Mouse (Mus musculus) heart, postnatal 36 days (tissue): ENCODE measurements around the gene Nostrin. TPM values are rescaled to one million over a fixed set of nuclear protein-coding genes. Genes with fewer than 3 reads are reported as not detected.

ENCODE experiments used
- DNase-seq, 2 experiments: peaks; one replicate each; pipeline ENCODE4 v3.0.0; 2021 to 2022
- intact Hi-C: fragments of 180-260 bp; cut with DNase I; formaldehyde crosslinking; loops from one replicate; pipeline ENCODE4 v1.15.1; 2025
- total RNA-seq, 2 experiments: library from RNA; stranded (reverse); gene quantifications; 2 replicates each; pipeline ENCODE4 v1.2.3; 2021

Nostrin gene
- total RNA-seq, result 1 to 10 TPM; 4.6 to 5.2 TPM

DNA sequence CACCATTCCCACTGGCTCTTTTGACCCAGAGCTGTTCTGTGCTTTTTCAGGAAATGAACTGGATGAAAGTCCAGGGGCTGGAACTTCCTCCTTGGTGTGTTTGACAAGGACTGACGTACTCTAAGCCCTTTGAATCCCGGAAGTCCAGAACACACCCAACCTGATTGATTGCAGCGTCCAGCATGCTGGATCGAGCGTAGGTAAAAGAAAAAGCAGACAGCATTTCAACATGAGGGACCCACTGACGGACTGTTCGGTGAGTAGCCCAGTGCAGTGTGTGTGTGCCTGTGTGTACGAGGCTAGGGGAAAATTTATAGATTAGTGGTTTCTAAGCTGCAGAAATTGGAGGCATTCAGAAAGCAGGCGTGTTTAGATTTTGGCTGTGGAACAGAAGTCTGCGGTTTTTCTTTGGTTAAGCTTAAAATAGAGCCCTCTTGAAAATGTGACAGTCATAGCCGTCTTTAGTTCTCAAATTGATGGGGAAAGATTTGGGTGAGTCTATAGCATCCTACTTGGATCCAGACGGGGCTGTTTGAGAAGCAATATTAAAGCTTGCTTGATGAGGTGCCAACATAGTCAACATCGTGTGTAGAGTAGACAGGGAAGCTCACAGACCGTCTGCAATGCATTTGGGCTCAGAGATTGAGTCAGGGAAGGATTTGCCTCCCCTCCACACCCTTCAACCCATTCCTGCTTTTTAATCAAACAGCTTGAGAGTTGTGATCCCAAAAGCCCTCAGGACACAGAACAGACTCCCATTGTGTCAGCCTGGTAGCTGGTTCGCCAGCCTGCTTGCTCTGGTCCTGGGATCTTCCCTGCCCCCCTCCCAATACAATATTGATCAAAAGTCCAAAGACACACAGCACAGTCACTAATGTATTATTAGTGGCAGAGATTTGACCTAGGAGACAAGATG is at the start of gene Nostrin:
TSS of gene Nostrin (plus strand) at position 140 of the 916 bp plus-strand sequence.
- intact Hi-C loops, result loop anchor here (2.0 kb wide), 1 partner anchor 21 kb away; no protein-coding TSS in a partner anchor
- DNase-seq, result peak; percentile 25 to 32

DNA sequence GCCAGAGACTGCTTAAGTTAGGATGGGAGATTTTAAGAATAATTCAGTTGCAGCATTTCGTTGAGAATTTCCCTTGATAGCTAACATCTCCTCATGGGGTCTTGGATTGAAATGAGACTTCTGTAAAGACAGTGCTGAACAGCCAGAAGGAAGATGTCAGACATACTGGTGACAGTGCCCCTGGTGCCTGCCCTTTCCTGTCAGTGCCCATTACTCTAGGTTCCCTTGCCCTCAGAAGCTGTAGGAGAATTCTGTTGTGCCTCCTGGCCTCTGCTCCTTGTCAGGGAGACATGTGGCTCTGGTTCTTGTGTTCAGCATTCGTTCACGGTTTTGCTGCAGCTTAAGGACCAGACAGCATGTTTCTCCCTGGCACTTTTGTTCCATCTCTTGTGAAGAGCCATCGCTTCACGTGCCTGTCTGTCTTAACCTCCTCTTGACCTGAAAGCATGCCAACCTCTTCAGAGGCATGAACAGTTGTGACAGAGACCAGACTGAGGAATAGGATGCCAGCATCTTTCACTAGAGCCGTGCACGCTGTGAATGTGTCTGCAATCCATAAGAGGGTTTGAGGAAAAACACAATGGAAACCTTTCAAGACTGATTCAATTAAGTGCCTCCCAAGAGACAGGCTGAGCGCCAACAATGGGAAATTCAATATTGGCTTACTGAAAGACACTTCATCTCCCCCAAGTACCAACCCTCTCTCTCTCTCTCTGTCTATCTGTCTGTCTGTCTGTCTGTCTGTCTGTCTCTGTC is 48.9 kb upstream of the Nostrin start:
- intact Hi-C loops, result no loop called here
- DNase-seq, result no peak

DNA sequence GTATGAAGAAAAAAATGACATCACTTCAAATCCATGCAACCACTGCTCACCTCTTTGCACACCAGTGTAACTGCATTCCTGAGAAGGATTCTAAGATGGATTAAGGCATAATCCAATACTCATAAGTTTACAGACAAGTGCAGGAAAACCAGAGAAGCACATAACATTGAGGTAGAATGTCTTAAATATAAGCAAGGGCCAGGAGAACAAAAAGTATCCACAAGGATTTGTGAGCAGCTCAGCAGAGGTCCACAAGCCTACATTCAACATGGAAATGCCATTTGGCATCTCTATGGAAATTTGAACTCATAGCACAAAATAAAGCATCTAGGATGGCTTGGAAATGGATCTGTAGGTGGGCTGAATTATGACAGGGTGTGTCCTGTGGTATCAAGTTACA is 39.8 kb upstream of the Nostrin start:
- intact Hi-C loops, result no loop called here
- DNase-seq, result no peak

DNA sequence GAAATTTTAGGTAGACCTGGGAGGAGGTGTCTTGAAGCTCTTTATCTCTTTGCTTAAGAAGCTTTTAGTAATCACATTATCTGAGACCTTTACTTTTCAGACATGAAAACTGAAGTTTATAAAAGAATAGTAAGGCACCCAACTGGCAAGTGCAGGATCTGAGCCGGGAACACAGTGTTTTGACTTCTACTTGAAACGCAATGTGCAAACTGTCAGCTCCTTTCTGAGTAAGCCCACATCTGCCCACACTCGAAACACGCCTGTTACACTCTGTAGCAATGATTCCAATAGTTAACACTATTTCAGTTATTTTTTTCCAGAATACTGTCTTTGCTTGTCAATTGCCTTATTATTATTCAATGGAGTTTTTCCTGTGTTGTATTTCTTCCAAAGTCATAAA is 38.8 kb upstream of the Nostrin start:
- intact Hi-C loops, result no loop called here
- DNase-seq, result no peak

DNA sequence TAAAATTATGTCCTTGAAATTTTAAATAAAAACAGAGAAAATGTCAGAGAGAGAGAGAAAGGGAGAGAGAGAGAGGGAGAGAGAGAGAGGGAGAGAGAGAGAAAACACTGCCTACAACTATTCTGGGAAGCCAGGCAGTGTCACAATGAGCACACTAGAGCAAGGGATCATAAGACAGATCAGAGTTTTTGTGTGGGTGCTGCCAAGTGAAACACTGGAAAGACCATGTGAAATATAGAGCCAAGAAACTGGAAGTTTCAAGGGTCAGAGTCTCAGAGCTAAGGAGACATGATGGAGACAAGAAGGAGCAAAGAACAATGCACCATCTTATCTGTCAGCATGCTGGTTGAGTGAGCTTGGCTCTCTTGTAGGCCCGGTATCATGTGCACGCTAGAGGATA is 38.1 kb upstream of the Nostrin start:
- DNase-seq, result no peak
- intact Hi-C loops, result no loop called here

DNA sequence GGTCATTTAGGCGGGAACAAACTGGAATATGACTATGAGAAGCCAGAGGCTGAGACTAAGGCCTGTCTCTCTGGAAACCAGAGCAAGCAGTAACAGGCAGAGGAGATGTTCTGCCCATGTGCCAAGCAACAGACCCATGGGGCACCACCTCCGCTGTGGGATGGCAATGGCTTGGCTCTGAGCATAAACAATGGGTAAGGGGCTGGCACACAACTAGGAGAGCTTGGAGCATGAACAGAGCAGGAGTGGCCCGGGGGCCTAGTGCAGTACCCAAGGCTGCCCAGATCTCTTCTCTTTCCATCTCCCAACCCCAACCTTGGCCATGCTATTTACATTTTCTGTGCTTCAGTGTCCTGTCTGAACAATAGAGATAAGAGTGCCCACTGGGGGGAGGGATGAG is 36.9 kb upstream of the Nostrin start:
- intact Hi-C loops, result no loop called here
- DNase-seq, result no peak

DNA sequence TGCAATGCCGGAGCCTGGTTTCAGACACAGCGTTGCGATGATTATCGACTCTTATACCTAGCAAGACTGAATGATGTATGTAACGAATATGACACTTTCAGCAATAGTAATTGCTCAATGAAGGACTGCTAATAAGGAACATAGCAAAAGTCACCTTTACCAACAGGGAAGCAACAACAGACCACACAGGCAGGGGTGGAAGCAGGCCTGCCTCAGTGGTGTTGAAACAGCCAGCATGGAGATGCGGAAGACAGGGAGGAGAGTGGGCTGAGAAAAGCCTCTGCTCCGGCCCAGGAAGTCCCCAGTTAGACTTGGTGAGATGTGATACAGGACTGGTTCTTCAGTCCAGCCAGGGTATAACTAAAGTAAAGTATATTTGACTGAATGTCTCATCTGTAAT is 36.5 kb upstream of the Nostrin start:
- no peak for DNase-seq
- intact Hi-C loops, result no loop called here

DNA sequence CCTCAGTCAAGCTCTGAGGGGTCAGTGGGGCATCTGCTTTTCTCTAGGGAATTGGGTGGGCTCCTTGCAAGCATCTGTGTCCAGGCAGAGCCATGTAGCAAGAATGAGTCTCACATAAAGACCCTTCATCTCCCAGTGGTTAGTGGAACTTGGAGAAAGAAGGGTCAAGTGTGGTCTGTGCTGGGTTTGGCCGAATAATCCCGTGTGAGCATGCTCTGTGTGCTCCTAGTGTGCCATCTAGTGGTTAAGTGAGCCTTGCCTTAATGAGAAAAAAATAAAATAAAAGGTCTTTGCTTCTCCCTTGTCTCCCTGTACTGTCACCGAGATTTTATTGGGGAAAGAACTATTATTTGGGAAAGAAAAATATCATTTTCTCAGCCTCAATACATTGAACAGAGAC is 34.9 kb upstream of the Nostrin start:
- DNase-seq, result peak; percentile 28 to 39

DNA sequence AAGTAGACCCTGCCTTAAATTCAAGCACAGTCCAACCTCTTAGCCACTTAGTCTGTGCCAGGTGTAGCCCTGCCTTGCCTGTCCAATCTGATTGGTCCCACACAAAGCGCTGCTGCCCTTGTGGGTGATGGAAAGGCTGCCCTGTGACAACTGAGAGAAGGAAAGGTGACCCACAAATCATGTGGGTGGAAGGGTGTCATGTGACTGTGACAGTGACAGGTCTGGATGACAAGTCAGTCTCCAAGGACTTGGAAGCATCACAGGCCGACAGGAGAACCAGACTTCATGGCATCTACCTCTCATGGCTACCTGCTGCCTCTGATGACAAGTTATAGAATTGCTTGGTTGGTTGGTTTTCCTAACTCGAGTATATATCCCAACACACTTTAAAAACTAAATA is 32.1 kb upstream of the Nostrin start:
- intact Hi-C loops, result loop anchor here (5.0 kb wide), 2 partner anchors 51 to 541 kb away; no protein-coding TSS in a partner anchor
- DNase-seq, result no peak

More for the DNA sequence above, 34.9 kb upstream of the Nostrin start:
- intact Hi-C loops, result loop anchor here (1.0 to 5.0 kb wide), 3 partner anchors 48 to 538 kb away; no protein-coding TSS in a partner anchor

DNA sequence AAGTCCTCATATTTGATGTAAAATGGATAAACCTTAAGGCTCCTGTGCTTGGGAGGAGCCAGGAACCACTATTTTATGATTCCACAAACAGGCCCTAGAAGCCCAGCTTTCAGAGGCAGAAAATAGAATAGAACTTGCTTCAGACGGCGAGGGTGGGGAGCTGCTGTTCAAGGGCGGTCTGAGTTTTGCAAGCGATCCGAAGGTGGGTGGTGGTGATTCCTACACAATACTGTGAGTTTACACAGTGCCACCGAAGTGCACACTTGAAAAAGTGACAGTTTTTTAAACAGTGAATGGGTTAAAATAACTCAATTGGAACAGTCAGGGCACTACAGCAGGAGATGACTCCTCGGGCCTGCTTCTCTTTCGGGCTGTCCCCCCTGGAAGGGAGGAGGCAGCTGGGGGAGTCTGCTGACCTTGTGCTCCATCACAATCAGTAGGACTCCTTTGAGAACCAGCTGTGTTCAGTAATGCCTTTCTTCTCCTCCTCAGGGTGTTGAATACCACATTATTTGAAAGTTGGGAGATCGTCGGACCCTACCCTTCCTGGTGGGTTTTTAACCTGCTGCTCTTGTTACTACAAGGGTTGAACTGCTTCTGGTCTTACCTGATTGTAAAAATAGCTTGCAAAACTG is 31.0 kb upstream of the Nostrin start:
- no peak for DNase-seq
- intact Hi-C loops, result loop anchor here (5.0 kb wide), 2 partner anchors 52 to 542 kb away; no protein-coding TSS in a partner anchor

DNA sequence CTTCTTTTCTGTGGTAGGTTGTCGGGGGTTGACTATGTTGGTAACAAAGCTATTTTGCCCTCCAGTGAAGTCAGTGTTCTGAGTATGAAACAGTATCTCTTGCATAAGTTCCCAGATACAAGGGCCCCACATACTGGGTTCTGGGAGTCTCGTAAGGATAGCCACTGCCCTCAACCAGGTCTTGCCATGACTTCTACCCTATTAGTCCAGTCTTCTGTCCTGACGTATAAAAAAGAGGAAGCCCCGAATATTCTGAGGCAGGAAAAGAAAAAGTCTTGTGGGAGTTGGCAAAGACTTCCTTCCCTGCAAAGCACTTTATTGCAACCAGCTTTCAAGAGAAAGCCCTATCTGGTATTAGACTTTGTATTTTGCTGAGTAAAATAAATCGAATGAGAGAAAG is 26.4 kb upstream of the Nostrin start:
- DNase-seq, result no peak
- intact Hi-C loops, result no loop called here

DNA sequence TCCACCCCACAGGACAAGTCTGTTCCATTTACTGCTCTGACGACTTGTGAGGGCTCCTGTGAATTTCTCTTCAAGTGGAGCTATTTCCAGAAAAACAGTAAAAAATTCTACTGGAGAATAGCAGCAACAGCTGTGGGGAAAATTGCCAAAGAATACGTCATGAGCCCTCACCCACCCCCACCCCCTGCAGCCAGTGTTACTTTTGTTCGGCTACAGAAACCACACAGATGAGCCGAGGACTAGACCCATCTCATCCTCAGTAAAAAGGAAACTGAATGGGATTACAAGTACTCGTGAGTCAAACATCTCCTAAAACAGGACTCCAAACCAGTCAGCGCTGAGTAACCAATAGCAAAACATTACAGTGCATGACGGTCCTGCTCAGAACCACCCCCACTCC is 25.9 kb upstream of the Nostrin start:
- intact Hi-C loops, result loop anchor here (5.0 kb wide), 1 partner anchor 93 kb away; no protein-coding TSS in a partner anchor
- DNase-seq, result no peak

DNA sequence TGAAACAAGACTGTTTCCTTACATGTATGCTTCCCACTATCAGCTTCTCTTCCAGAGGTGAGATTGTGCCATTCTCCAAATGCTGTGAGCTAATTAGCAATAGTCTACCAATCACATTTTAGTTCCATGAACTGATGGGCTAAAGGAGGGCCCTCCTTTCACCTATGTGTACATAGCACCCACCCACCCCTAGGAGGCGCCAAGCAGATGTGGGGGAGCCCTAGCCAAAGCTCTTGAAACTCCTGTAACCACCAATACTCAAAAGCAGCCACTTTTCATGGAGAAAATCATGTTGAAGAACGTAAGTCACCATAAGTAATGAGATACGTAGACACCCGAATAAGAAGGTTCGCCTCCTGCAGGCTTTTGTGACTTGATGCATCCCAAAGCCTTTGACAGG is 23.0 kb upstream of the Nostrin start:
- intact Hi-C loops, result loop anchor here (5.0 kb wide), 1 partner anchor 90 kb away; no protein-coding TSS in a partner anchor
- DNase-seq, result no peak

DNA sequence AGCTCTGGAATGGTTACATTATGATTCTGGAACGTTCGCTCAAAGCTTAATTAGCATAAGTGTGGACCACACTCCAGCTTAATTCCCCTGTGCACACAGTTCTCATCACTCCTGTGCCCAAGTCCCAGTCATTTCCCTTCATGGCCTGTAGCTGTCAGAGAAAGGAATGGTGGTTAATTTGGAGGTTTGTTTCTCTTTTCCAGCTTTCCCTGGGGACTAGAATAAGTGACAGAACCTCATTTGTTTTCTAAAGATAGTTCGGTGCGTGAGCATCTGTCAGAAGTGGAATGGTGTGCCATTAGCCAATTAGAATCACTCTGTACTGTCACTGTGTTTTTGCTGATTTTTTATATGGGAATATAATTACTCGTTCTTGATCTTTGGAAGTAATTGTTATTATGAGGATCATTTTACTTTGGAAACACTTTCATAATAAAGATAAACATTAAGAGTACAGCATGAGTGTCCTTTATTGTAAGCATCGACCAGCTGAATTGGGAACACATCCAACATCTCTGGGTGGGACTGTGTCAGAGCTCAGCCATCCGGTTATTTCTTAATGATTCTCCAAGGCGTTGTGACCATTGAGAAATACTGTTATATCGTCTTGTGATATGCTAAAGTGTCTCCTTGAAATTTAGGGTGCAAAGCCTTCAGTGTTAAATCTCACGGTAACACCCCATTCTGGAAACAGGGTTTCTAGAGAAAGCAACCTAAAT is 21.6 kb upstream of the Nostrin start:
- no peak for DNase-seq

DNA sequence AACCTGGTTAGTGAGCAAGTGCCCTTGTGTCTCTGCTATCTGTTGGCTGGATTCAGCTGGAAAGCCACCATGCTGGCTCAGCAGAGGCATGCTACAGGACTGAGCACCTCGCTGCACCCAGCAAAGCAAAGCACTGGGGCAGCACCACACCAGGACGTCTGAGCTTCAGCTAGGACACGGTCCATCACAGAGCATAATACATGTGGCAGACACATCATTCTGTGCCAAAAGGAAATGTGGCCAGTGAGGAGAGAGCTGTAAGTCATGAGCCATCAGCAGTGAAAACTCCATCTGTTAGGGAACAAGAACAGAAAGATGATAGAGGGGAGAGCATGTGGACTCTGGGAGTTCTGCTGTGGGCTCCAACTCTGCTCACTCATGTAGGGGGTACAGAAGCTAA is 19.7 kb upstream of the Nostrin start:
- intact Hi-C loops, result loop anchor here (2.0 kb wide), 1 partner anchor 21 kb away; no protein-coding TSS in a partner anchor
- DNase-seq, result no peak

More for the DNA sequence above, 21.6 kb upstream of the Nostrin start:
- intact Hi-C loops, result loop anchor here (2.0 to 5.0 kb wide), 2 partner anchors 23 to 88 kb away; no protein-coding TSS in a partner anchor

DNA sequence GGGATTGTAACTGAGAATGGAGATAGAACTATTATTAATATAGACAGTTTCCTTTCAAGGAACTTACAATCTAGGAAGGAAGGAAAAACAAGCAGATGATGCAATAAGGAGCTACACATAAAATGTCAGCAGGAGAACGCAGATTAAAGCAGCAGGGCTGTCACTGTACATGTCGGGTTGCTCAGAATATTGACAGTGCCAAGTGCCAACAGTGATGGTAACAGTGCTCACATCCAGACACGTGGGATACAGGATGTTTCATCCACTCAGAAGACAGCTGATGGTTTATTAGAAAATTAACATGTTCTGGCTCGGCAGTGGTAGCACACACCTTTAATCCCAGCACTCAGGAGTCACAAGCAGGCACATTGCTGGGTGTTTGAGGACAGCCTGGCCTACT is 18.8 kb upstream of the Nostrin start:
- intact Hi-C loops, result no loop called here
- no peak for DNase-seq

DNA sequence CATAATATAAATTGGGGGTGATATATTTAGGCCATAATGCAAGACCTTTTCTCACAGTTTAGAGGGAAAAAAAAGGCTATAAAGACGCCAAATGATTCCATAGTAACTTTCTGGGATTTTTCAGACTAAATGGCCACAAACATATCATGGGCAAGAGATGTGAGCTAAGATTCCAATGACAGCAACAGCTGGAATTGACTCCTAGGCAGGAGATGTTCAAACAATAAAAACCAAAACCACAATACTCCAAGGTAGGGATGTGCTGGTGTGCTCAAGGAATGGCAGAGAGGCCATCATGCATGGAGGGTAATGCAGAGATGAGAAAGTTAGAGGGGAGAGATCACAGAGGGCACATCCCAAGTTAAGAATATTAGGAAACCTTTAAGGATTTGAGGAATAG is 16.6 kb upstream of the Nostrin start:
- intact Hi-C loops, result no loop called here
- DNase-seq, result no peak

DNA sequence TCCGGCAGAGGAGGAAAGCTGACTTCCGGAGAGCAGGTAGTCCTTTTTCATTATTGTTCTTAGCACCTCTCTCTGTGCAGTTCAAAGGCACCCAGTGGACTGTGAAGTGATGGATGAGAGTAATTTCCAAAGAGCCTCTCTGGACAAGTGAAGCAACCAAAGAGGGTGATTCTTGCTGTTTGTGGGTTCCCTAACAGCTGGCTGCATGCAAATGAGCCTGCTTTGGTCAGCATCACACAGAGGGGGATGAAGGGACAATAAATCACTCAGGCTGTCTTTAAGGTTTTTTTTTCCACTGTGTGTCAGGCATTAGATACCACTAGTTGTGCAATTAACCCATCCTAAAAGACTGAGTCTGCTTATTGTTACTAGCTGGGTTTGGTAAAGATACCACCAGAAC is 15.9 kb upstream of the Nostrin start:
- intact Hi-C loops, result no loop called here
- DNase-seq, result no peak

DNA sequence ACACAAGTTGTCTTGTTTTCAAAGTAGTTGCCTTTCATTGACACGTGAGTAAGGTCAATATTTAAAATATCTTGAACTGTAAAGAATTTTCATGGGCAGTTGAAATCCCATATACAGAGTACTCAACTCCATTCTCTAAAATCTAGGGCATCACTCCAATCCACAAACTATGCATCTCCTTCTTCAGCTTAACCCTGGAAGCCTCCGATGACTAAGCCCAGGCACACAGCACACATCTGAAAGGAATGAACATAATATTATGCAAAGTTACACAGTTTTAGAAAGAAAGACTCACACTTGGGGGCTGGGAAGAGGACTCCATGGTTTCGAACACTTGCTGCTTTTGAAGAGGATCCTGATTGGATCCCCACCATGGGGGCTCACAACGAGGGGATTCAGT is 13.9 kb upstream of the Nostrin start:
- intact Hi-C loops, result no loop called here
- no peak for DNase-seq

DNA sequence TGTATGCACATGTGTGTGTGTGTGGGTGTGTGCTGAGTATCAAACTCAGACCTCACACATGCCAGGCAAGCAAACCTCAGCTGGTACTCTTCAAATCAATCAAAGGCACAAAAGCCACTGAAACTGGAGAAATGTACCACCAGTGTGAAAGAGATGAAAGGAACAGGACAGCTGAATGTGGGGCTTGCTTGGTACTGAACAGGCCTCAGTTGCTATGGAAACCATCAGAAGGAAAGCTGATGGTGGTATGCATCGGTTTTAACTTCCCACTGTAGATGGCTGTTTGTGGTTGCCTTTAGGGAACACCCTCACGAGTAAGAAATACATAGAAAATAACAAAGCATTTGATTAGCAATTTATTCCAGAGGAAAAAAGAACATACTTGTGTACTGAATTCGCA is 10.2 kb upstream of the Nostrin start:
- intact Hi-C loops, result no loop called here

More for the DNA sequence above, 10.2 kb upstream of the Nostrin start:
- no peak for DNase-seq
